Mouse (Mus musculus) spleen, postnatal 14 days (tissue): ENCODE measurements around the gene Tmem181a.
"Not testable (repeated sequence)": the region's sequence is repeated elsewhere in the genome, so short reads cannot be mapped to it uniquely, and the experiment has no call there.

Source experiments
- DNase-seq, 2 experiments: peaks; one replicate each; pipeline ENCODE4 v3.0.0; 2021 to 2022; ENCODE audit warnings: low spot score in 2 of 2

The Tmem181a gene

DNA sequence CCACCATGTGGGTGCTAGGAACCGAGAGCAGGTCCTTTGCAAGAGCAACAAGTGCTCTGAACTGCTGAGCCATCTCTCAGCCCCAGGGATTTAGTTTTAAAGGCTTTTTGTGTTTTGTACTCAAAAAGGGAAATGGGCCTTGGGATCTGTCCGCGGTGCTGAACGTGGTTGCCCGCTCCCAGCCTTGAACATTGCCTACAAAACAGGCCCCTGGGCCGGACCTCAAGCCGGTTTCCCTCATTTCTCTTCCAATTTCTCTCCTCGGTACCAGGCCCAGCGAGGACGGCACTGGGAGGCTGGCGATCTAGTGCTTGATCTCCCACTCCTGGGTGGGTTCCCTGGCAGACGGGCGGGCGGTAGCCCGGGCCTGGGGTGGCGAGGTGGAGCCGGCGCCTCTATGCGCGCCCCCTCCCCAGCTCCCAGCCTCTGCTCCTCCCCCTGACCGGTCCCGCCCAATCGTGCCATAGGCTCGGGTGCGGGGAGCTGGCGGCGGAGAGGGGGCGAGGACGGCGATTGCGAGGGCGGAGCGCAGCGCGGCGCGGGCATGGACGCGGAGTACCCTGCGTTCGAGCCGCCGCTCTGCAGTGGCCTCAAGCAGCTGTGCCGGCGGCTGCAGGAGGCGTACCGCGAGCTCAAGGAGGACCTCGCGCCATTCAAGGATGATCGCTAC lies at the start of gene Tmem181a:
Gene Tmem181a, plus strand, starts transcription at position 461 of the 670 bp plus-strand sequence.
- not testable (repeated sequence) for DNase-seq

DNA sequence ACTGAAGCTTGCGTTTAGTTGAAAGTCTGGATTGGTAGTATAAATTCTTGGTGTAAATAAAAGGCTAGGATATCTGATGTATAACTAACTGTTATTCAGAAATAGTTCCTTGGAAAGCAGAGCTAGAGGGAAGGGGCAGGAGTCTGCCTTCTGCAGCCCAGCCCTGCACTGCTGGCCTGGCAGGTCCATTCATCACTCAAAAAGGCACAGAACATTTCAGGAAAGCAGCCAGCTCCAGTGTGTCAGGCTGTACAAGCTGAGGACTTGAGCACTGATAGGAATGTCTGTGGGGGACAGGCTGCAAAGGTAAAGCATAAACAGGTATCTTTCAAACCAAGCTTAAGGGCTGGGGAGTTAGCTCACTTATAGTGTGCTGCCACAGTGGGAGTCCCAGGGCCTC lies 44.9 kb upstream of the Tmem181a start:
- no peak for DNase-seq

DNA sequence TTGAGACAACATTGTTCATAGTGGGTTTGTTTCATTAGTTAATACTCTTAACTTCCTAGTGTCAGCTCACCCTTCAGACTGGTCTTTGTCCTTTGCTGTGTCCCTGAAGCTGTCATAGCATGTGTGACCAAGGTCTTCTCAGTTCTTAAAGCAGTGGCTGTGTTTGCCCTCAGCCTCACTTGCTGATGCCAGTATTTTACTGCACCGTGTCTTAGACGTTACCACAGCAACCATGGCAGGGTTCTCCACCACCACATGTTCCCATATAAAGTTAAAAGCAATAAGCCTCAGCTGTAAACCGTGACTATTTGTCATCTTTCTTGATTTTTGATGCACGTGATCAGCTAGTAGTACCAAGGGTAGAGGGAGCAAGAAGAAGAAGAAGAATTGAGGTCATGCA lies 41.0 kb upstream of the Tmem181a start:
- no peak for DNase-seq

DNA sequence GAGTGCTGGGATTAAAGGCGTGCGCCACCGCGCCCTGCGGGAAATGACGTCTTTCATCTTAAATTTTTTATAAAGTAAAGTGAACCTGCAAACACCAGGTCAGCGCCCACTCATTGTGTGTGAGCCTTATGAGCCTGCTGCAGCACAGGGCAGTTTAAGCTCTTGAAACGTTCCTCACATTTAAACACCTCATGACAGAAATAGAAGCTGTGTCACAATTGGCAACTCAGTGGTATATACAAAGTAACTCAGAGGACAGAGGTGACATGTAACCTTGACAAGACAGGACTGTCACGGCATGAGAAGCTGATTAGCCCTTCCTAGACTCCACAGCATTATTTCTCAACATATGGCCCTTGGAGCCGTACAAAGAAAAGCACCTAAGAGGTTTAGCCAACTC lies 40.1 kb upstream of the Tmem181a start:
- no peak for DNase-seq

DNA sequence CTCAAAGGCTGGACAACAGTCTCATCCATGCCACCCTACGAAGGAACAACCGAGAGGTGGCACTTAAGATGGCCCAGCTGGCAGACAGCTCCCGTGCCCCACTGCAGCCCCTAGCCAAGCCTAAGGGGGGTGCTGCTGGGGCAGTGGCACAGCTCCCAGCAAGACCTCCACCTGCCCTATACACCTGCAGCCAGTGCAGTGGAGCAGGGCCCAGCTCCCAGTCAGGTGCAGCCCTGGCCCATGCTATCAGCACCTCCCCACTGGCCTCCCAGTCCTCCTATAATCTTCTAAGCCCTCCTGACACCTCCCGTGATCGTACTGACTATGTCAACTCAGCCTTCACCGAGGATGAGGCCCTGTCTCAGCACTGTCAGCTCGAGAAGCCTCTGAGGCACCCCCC lies 24.0 kb upstream of the Tmem181a start:
- not testable (repeated sequence) for DNase-seq

DNA sequence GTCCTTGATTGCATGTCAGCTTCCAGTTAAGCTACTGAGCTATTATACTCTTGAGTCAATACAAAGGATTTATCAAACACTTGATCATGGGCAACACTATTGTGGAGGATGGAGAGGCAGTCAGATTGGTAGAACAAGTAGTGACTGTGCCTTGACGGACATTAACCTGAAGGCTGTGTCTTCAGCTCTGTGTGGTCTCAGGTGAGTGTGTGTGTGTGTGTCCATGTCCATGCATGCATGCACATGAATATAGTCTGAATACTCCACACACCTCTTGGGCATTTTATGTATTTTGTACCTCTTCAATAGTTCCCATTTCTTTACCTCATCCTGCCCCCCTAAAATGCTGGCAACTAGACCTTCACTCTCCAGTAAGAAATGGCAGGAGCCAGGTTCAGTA lies 5.4 kb upstream of the Tmem181a start:
- not testable (repeated sequence) for DNase-seq

DNA sequence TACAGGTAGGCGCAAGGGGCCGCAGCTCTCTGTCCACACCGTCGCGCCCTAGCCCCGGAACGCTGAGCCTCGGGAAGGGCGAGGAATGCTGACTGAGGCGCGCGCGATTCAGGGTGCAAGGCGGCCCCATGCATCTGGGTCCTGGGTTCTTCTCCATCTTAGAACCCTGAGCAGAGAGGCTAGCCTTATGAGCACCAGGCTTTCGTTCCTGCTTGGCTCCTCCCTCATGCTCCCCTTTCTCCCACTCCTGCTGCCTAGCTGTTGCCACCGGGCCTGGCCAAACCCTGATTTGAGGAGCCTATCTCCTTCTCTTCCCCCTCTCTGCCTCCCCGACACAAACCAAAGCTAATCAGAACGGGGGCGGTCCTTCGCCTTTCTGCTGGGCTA lies 403 bp downstream of the Tmem181a start:
- not testable (repeated sequence) for DNase-seq

DNA sequence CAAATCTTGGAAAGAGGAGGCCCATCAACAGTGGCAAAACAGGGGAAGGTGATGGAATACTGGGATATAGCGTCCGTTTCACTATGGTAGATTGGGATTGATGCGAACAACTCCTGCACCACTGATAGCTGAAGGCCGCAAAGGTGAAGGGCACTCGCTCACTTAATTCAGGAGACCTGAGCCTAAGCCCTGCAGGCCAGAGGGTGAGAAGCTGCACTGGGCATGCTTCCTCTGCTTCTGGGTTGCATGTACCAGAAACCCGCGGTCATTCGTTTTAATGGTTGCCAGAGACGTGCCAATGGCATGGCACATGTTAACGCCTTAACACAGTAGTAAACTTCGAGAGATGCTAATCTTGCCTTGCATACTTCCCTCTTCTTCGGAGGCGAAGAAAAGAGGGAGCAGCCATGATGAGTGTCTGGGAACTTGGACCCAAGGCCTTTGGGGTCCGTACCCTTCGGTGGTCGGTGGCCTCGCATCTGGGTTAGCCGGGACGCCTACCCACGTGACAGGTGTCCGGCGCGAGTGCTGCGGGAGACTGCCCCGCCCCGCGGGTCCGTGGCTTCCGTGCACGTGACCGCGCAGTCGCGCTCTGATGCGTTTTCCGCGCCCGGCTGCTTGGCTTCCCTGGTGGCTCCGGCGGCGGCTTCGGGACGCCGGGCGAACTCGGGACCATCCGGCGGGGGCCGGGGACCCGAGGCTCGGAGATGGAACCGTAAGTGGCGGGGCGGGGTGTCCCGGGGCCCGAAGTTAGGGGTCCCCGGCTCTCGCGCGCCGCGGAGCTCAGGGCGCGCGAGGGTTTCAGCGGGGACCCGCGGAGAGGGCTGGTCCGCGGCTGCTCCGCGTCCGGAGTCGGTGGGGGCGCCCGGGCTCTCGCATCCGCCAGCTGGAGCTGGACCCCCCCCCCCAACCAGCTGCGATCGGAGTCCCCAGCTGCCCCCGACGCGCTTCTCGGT lies 13.5 kb downstream of the Tmem181a start:
- DNase-seq, result not testable (repeated sequence)

DNA sequence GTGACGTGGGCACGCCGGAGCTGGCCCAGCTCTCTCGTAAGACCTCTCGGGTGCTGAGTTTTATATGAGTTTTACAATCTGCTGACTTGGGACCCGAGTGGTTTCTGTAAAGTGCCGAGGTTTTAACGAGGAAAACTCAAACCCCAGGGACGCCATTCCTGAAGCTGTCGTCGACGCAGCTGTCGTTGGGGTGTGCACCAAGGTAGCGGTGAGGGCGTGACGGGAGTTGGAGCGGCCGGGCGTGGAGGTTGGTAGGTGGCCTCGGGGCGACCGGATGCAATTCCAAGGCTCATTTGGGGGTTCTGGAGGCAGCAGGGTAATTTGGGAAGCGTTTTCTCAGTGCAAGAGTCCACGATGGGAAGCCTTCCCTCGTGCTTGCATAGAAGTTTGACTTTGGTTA lies 14.2 kb downstream of the Tmem181a start:
- not testable (repeated sequence) for DNase-seq

DNA sequence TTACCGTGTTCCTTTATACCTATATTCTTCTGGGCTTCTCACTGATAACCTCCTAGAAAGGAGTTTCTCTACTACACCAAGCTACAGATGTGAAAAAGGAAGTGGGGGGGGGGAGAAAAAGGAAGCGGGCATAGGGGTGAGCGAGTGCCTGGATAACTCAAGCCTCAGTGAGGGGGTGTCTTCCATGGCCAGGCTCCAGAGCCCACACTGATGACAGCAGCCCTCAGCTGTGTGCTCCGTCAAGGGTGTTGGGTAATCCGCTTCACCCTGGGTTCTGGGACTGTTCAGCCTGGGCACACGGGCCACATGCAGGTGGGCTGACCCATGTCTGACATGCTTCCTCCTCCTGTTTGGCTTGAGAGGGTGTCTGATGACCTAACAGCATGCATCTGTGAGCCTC lies 15.3 kb downstream of the Tmem181a start:
- DNase-seq, result not testable (repeated sequence)

DNA sequence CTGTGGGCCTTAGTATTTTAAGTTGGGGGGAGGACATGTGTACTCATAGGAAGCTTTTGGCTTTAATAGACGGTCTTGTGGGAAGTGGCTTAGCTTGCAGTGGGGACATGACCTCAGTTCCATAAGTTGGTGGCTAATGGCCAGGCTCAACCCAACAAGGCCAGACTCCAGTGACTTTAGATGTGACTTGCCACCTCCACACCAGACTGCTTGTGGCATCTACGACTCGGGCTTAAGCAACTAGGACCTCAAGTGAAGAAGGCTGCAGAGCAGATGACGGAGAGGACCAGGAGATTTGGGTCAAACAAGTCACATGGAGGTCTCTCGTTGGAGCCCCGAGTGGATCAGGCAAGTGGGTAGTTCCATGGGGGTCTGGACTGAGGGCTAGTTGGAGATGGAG lies 18.0 kb downstream of the Tmem181a start:
- not testable (repeated sequence) for DNase-seq

DNA sequence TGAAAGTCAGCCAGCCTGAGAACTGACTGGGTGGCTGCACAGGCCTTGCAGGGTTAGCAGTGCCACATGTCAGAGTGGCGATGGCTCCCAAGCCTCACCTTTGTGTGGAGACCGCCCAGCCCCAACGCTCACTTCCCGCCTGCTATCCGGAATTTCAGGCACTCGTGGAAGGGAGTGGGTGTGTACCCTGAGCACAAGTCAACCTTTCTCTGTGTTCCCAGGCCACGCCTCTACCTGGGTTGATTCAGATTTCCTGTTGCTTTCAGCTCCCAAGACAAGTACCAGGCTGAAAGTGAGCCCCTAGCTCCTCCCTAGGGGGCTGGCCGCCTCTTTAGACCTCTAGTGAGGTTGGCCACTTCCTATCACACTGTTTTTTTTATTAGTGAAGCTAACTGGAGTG lies 22.5 kb downstream of the Tmem181a start:
- not testable (repeated sequence) for DNase-seq

DNA sequence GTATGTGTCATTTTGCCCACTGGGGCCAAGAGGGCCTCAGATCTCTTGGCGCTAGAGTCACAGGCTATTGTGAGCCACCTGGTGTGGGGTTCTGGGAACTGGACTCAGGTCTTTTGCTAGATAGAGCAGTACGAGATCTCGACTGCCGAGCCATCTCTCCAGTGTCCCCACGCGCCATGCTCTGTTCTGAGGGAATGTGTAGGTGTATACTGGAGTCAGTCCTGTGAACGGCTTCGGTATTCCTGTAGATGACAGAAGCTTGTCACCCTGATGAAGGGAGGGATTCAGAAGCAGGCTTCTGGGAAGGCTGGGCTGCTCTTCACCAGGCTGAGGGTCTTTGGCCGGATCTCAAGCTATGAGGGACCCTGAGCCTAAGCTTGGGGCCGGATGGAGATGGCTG lies 23.1 kb downstream of the Tmem181a start:
- not testable (repeated sequence) for DNase-seq

DNA sequence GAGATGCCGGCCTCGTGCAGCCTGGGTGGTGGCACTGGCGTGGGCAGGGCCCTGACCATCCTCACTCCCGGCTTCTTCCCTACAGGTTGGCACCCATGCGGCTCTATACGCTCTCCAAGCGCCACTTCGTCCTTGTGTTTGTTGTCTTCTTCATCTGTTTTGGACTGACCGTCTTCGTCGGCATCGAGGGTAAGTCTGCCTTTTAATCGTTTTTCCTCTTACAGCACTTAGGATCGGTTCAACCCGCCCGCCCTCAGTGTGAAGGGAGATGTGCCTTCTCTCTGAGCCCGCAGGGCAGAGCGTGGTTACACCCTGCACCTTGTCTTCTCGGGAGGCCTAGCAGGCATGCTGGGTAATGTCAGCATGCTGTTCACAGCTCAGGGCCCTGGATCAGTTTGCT lies 23.9 kb downstream of the Tmem181a start:
- not testable (repeated sequence) for DNase-seq

DNA sequence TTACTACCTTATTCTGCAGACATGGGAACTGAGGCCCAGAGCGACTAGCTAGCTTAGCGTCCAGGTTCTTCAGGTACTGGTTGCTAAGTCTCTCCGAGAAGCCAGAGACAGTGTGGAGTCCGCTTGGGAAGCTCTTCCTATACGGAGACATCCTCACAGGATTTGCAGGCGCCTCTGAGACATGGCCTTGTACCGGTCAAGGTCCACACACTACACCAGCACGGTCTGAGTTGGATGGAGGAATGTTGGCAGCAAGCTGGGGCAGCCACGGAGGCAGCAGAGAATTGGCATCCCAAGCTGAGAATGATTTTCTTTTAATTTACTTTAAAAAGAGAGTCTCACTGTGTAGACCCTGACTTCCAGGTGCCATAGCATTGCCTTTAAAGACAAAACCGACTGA lies 26.5 kb downstream of the Tmem181a start:
- not testable (repeated sequence) for DNase-seq

DNA sequence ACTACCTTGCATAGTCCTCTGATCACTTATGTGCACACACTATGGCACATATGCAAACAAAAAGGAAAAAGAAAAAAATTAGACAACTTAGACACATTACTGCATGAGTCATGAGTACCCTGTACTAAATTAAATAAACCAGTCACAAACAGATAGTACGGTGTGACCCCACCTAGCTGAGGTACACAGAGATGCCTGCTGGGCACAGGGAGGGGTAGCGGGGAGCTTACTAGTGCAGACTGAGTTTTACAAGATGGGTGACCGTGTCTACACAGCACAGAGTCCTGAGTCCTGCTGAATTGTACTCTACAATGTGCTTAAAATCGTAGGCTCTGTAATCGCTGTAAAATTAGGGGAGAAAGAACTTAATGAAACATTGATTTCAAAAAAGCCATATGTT lies 29.5 kb downstream of the Tmem181a start:
- DNase-seq, result not testable (repeated sequence)

DNA sequence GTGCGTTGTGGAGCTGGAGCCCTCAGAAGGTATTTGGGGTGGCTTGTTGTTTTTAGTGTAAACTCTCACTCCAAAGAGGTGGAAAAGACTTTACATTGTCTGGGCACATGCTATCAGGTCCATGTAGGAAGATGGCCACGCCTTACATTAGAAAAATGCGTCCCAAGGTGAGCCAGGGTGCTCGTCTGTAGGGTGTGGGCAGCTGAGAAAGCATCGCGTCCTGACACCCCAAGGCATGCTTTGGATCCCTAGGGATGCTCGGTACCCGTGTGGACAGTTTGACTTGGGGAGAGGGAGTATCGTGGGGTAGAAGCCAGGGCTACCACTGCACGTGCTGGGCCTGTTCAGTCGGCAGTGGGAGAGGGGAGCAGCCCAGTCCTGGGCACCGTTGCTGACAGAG lies 32.4 kb downstream of the Tmem181a start:
- DNase-seq, result not testable (repeated sequence)

DNA sequence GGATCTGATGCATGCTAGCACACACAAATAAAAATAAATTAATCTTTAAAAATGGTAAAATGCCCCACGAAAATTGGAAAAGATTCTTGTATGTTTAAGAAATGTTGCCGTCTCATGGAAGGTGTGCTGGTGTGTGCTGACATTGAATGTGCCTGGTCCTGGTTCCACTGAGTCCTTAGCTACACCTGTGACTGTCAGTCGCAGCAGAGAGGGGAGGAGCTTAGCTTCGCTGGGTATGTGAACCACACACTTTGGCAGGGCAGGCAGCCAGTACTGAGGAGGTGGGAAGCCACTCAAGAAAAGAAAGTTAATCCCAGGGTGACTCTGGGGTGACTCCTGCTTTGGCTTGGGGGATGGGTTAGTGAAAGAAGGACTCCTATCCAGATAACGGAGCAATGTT lies 37.2 kb downstream of the Tmem181a start:
- DNase-seq, result not testable (repeated sequence)

DNA sequence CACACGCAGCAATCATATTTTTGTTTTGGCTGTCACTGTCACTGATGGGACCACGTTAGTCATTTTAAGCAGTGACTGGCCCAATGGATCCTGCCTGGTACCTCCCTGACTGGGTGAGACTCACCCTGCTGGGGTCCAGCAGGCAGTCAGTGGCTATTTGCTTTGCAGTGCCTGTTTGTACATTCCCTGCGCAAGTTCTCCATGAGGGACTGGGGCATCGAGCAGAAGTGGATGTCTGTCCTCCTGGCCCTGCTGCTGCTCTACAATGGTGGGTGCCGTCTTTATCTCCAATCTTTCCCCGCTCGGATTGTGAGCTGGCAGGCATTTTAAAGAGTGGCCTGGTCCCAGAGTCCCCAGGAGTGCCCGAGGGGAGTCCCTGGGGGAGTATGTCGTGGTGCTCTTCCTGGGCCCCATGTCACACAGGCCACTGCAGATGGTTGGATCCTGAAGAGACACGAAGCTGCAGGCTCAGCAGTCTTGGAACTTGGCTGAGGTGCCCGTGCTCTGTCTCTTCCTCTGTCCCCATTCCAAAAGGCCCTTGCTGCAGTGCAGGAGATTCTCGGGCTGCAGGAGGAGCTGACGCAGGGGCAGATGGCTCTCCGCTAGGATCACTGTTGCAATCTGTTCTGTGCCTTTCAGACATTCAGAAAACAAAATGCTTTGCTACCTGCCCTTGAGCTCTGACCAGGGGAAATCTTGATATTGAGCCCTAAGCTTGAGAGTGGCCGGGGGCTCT lies 40.6 kb downstream of the Tmem181a start:
- not testable (repeated sequence) for DNase-seq

DNA sequence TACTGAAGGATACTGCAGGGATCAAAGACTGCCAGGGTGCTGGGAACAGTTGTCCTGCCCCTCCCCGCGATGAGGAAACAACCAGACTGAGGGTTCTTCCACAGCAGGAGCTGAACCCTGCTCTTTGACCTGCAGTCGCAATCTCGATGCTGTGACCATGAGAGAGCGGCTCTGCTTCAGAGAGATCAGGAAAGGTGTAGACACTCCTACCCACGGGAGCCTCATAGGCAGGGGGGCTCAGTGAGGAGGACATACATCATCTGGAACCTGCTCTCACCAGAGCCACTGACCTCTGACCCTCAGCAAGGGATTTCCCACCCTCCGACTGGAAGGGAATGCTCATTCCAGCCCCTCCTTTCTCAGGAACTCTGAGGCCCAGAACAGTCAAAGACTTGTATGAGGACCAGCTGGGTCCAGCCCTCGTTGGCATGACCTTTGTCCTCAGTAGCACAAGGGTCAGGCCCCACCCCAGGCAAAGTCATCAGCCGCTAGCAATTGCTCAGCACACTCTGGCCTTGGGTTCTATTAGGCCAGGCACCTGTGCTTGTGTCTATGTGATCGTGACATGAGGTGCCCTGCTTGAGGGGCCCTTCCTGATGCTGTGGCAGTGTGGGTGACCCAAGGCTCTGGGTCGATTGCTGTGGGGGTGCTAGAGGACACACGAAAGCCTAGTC lies 43.7 kb downstream of the Tmem181a start:
- not testable (repeated sequence) for DNase-seq

DNA sequence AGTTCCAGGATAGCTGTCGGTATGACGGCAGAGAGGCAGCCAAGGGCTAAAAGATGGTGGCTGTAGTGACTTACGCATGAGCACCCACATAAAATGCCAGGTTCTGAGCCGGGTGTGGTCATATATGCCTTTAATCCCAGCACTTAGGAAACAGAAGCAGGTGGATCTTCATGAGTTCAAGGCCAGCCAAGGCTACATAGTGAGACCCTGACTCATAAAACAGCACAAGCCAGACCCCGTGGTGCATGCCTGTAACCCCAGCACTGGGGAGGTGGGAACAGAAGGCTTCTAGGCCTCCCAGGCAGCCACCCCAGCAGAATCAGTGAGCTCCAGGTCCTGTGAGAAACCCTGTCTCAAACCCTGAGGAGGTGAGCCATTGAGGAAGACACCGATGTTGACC lies 48.2 kb downstream of the Tmem181a start:
- DNase-seq, result not testable (repeated sequence)
